Mouse (Mus musculus) adrenal gland, adult 2 months (tissue): ENCODE results near the gene Noxred1. TPM values are rescaled to one million over a fixed set of nuclear protein-coding genes. Genes with fewer than 3 reads are reported as not detected.
"Not testable (repeated sequence)": the region's sequence is repeated elsewhere in the genome, so short reads cannot be mapped to it uniquely, and the experiment has no call there.

Experiments
- DNase-seq: peaks from one replicate; pipeline ENCODE4 v3.0.0; 2021
- long read RNA-seq: library from polyadenylated mRNA; stranded (forward); transcript quantifications from one replicate; pipeline ENCODE4 v2.0.0, GENCODE M21; 2021
- polyA plus RNA-seq: library from polyadenylated mRNA; depleted of rRNA; stranded (reverse); fragments of >200 nt; gene quantifications from 2 replicates; pipeline ENCODE4 v1.2.3, GENCODE M21; 2012; rRNA removed
- total RNA-seq, 2 experiments: library from RNA; stranded (reverse); gene quantifications; 2 replicates each; pipeline ENCODE4 v1.2.3; 2021

The Noxred1 gene
- 1 to 10 TPM in 1 of 2 experiments, under 1 TPM in 1; 0.76 to 1.4 TPM for total RNA-seq
- polyA plus RNA-seq: 0.22 TPM in 1 of 2 replicates, not detected in the other
- long read RNA-seq: 0 reads

DNA sequence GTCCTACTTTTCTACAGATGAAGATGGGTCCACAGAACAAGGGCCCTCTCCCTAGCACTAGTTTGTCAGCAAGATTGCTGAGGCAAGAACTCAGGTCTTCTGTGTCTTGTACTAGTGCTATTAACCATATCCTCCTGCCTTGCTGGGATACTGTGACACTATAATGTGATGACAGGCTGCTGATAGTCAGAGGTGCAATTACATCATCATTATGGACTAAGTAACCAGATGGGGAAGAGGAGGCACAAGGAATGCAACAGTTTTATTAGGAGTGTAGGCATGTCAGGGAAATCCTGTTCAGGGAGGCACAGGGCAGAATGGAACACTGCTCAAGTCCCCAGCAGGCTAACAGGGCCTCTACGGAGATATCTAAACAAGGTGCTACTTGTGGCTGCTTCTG, at the start of gene Noxred1:
Gene Noxred1, minus strand, starts transcription at position 101 of the 400 bp plus-strand sequence.
- no peak for DNase-seq

DNA sequence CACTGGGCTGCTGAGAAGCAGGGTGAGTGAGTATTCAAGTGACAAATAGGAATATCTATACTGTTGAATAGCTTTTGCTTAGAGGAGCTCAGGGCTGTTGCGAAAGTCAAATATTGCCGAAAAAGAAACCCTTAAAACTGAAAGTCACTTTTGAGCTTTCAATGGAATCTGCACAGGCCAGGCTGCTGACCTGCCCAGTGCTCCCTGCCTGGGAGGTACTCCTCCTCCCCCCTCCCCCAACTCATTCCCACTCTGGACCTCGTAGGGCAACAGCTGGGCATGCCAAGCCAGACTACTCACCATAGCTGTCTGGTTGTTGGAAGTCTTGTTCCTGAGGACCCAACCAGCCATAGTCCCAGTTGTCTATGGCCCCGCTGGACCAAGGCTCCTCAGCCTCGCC, 46.2 kb upstream of the Noxred1 start:
- no peak for DNase-seq

DNA sequence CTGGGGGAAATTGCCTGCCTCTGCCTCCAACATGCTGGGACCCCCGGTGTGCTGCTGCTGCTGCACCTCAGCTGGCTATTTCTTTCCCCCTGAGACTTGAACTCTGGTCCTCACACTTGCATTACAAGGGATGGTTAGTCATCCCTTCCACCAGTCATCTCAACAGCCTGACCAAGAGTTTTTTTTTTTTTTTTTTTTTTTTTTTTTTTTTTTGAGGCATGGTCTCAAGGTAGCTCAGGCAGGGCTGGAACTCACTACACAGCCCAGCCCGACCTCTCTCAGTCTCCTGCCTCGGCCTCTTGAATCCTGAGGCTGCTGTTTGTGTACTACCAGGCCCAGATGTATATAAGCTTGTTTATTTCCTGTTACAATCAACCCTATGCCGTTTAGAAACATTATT, 45.7 kb upstream of the Noxred1 start:
- DNase-seq: no peak

DNA sequence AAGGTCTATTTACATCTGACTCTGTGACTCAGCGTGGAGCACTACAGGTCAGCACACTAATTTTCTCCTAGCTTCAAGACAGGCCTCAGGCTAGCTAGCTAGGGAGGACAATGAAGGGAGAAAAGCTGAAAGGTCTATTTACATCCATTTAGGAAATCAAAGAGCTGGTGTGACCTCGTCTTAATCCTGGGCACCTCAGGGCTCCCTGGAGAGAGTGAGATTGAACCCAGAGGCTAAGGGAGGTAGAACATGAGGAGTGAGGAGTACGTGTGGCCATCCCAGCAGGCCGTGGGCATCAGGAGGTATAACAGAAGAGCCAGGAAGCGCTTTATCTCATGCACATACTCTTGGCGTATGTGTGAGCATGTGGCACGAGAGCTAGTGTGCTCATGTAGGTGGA, 45.2 kb upstream of the Noxred1 start:
- DNase-seq: no peak

DNA sequence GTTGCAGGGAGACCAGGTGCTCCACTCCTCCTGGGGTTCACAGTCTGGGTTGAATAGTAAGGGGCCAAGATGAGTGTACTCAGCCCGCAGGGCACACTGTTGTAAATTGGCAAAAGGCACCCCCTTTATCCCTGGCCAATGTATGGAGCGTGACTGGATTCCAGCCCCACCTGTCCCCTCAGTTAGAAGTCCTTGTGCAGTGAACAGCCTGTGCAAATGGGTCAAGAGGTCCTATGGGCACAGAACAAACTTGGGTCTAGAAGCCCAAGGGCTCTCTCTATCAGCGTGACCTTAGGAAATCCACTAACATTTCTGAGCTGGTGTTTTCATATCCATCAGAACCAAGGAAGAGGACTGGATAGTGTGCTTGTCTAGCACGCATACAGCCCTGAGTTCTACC, 44.2 kb upstream of the Noxred1 start:
- no peak for DNase-seq

DNA sequence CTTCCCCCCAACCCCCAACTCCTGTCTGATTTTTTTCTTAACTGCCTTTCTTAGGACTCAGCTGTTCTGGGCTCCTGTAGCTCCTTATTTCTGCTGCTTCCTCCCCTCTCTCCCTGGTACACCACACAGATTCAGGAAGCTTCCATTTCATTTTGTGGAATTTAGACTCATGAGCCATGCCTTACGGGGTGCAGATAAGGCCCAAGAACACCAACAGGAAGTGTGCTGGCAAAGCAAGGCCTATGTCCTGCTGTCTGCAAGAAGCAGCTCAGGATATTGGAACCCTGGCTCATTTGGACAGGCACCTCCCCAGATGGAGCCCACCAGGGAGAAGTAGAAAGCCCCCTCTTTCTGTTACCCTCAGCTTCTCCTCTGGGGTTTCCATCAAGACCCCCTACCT, 43.2 kb upstream of the Noxred1 start:
- DNase-seq: no peak

DNA sequence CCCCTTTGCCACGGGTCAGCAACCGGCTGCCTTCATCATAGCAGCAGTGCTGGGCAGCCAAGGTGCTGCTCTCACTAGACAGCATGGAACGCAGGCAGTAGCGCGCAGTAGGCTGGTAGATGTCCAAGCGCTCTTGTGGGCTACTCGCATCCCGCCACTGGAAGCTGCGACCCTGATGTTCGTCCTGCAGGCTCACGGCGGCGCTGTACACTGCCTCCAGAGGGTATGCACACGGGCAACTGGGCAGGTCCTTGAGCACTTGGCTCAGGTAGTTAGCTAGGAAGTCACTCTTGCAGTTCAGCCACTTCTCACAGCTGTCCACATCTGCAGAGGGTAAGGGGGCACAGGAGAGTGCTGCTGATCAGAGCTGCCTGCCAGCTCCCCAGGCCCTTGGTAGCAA, 41.3 kb upstream of the Noxred1 start:
- DNase-seq: no peak

DNA sequence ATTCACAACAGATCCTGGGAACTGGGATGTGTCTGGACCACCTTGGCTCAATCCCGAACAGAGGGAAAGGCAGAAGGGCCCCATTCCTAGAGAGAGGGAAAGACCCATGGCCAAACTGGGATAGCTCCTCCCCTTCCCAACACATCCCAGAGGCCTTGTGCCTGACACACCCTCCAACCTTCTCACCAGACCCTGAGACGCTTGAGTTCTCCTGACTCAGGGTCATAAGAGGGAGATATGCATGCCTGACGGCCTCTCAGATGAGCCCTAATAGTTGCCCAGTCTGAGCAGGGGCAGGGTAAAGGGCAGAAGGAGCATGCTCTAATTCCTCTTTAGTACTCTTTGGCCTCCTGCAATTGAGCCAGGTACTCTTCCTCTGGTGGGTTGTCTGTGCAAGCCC, 40.8 kb upstream of the Noxred1 start:
- DNase-seq: peak; percentile 19

DNA sequence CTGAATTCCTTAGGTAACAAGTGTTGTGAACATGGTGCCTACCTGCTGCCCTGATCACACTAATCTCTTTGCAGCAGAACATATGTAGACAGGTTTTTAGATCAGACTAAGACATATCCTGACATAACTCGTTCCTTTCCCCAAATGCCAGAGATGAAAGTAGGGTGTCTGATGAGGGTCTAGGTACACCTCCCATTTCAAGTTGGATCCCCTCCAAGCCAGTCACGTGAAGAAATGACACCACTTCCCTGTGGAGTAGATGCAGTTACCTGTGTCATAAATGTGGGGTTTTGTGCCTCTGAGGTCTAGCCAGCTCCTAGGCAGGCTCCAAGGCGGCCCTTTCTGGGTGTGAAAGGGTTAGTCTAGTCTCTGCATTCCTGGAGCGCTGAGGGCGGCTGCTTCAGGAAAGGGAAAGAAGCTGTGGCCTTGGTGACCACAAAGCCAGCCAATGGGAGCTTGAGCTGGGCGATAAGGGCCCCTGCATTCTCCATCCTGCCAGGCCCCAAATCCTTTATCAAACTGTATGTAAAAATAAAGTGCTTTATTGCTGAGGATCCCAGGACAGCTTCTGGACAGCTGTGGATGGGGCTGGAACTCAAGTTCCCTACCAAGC, 39.7 kb upstream of the Noxred1 start:
- peak; percentile 19 for DNase-seq

DNA sequence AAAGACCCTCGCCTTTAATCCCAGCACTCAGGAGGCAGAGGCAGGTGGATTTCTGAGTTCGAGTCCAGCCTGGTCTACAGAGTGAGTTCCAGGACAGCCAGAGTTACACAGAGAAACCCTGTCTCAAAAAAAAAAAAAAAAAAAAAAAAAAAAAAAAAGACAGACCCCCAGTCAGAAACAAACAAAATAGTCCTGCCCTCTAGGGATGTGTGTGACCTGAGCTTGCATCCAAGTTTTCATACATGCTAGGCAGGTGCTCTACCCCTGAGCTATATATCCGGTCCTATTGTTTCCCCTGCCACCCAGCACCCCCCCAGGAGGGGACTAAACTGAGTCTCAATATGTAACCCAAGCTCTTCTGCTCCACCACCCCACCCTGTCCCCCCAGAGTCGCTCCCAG, 38.7 kb upstream of the Noxred1 start:
- not testable (repeated sequence) for DNase-seq

DNA sequence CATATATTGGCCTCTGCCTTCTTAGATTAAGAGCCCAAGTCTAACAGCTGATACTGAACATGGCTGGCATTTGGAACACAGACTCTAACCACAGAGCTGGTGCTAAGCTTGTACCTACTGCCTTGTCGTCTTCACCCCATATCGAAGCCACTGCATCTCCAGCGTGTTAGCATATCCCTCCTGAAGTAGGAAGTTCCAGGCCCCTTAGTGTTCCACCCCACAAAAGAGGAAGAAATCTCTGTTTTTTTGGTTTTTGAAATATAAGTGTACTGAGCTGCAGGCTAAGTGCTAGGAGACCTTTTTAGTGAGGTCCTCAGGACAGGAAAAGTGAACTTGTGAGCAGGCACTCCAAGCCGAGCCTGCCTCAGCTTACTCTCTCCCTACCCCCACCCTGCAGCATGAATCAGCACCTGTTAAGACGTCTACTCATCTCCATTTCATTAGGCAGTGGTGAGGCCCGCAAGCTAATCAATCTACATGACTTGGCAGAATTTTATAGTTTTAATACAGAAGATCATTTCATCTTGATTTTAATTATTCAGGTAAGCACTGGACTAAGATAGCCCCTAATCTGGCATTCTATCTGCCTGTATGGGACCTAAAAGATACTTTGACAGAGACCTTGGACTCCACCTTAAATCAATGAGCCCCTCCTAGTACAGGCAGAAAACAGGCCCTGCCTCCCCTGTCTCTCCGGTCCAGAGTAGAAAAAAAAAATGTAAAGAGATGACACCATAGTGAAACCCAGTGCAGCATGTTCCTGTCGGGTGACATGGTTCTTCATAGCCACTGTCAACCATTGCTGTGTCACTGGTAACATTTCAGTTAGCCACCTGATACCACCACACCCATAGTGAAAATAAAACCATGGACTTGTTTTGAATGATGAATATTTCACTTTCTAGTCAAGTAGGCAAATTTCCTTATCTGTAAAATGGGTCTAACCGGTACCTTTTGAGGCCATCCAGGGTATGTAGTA, 36.6 kb upstream of the Noxred1 start:
- no peak for DNase-seq

DNA sequence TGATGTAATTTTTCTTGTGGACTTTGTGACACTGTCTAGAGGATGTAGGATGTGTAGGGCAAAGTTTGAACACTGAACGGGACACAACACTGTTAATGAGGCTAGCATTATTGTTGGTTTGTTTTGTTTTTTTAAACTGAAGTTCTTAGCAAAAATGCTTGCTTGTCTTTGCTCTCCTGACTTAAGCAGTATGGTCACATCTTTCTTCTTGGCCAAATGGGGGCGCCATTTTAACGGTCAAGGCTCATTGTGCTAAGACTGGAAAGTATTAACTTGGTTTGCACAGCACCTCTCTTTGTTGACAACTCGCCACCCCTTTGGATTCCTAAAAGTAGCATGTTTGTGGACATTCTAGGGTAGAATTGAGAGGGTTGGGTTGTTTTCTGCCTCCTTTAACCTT, 29.1 kb upstream of the Noxred1 start:
- DNase-seq: peak; percentile 32

DNA sequence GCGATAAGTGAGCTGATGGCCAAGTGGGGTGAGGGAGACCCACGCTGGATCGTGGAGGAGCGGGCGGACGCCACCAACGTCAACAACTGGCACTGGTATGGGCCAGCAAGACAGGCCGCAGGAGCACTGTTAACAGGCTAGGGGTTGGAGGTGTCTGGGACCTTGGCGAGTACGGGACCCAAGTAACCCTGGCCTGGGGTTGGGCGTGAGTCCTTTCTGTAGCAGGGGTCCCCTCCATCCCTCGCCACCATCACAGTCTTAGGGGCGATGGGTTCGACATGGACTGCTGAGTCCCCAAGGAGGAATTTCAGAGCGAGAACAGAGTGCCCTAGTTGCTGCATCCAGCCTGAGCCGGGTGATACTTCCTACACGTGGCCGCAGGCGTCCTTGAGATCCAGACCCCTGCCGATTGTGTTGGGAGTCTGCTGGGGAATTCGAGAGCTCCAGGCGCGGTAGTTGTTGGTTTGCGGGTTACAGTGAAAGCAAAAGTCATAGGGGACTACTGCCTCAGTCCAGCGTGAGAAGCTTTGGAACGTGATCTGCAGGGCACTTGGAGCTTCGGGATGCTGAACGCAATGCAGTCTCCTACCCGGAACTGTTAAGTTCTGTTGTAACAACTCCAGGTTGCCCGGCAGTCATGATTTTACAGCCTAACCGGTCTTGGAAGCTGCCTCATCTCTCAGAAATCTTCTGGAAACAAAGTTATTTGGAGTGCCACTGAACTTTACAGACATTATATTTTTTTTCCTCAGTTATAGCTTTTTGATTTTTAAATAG, 28.5 kb upstream of the Noxred1 start:
- no peak for DNase-seq

DNA sequence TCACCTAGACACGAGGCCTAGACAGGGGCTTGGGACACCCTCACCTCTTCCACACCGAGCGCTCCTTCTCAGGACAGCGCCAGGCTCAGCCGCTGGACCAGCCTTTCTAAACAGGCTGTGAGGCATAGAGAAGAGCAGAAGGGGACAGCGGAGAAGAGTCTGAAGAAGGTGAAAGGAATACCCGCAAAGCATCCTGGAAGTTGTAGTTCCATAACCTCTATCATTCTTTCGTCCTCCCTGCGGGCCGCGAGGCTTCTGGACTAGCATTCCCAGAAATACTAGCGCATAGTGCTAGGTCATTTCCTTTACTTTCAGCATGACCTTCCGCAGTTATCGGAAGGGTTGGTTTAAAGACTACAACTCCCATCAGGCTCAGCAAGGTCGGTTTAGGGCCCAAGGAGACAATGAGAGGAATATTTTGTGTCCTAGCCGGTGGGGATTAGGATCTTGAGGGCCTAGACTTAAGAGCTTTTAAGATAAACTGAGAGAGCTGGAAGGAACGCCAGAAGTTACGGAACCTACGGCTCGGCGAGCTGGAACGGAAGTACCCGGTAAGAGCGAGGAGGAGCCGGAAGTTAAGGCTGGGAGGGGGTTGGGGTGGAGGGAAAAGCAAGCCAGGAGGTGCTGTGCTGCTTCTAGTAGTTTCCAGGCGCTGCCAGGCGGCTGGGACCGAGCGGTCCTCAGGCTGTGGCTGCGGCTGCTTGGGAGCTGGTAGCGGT, 27.7 kb upstream of the Noxred1 start, which contains the start of the genes Vipas39 and Ahsa1:
Gene Vipas39, minus strand, starts transcription at position 149 of the 719 bp plus-strand sequence.
Gene Ahsa1, plus strand, starts transcription at position 372 of the 719 bp plus-strand sequence.
- peak; percentile 92 for DNase-seq

DNA sequence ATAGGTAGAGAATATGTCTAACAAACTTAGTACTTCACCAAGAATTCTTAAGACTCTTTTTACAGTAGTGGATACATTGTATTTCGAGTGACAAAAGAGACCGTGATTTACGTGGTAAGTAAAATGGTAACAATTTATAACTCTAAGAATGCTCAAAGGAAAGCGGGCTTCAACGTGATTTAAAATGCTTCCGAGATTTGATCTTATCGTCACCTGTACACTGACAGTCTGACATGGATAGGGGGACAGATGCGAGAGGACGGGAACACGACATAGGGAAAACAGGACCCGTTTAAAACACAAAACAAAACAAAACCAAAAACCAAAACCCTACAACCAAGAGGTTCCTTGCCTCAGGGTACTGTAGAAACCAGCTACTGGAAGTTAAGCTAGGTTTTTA, 26.9 kb upstream of the Noxred1 start:
- no peak for DNase-seq

DNA sequence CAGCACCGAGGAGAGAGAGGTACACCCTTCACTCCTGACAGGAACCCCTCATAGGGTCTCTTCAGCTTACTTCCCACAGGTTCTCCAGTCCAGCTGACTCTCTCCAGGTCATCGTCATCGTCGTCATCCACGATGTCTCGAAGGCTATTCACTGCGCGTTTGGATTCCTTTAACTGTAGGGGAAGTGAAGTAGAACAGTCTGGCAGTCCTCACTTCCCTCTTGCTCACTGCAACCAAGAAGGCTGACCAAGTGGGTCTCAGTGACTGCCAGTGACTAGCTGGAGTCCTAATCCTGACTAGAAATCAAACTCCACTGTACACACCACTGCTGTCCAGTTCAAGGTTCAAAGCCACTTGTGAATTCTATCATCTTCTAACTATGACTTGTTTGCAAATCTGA, 22.0 kb upstream of the Noxred1 start:
- no peak for DNase-seq

DNA sequence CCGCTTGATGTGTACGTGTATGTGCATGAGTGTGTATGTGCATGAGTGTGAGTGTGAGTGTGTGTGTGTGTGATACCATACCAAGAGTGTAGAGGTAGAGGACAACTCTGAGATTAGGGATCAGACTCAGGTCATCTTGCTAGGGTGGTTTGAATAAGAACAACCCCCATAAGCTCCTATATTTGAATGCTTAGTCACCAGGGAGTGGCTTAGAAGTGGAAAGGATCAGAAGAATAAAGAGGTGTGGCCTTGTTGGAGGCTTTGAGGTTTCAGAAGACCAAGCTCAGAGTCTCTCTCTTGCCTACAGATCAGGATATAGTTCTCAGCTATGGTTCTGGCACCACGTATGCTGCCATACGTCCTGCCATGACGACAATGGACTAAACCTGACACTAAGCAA, 18.1 kb upstream of the Noxred1 start:
- no peak for DNase-seq

DNA sequence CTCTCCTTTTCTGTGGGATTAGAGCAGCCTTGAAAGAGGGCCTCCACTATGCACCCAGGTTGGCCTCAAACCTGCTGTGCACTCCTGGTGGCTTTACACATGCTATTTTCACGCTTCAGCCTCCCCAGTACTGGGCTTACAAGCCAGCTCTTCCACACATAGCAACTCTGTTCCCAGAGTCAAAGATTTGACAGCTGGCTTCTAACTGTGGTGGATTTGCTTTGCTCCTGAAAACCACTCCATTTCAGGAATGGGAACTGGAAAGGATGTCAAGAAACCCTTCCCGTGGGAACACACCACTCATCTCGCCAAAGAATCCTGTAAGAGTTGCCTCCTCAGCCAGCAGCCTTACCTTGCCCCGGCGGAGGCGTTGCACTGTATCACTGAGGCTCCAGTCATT, 15.3 kb upstream of the Noxred1 start:
- no peak for DNase-seq

DNA sequence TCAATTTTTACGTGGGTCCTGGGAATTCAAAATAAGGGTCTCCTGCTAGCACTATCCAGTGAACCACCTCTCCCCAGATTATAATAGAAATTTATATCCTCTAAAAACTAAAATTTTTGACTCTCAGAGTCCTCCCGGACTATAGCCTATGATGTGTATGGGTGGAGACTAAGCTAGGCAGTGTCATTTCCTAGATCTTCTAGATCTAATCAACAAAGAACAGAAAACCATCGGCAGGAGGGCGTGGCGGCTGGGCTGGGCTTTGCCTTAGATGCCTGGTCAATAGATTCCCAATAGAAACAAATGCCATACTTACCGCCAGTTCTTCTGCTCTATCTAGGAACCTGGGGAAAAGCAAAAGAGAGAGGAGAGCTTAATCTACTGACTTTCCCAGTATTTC, 11.6 kb upstream of the Noxred1 start:
- DNase-seq: no peak

DNA sequence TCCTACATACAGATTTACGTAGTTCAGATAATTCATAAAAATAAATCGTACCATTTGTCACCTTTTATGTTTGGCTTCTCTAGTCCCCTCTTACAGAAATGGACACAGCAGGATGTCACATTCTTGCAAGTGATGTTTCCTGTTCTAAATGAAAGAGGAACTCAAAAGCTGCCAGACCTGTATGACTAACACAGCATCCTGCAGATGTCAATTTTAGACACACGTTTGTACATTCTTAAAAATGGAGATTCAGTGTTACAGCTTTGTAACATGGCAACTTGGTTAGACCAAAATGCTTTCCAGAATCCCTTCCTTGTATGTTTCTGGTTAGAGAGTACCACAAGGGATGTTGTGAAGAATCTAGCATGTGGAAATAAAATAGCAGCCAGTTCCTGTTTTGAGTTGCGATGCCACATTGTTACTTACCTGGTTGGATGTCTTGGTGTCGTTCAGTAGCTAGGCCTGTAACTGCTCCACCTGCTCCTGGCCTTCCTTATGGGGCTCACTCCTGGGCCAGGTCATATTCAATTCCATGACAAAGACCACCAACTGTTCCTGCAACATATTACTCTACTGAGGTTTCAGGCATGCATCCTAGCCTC, 1.5 kb downstream of the Noxred1 start:
- DNase-seq: no peak

DNA sequence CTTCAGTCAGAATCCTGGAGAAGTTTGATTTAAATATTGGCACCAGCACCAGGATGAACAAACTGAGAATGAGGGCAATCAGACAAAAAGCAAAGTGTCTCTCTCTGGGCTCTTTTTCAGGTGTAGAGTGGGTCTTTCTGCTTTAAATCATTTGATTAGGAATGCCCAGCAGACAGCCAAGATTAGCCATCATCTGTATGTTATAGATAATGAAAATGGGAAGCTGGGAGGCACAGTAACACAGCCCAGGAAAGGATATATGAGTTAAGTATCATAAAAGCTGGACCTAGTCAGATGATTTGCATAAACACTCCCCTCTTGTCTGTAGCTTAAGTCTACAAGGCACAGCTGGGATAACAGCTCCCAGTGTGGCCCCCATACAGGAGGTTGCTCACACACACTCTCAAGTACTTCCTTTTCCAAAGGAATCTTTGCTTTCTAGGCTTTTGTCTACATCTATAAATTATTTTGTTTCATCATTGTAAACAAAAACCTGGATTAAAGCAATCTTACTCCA, 8.1 kb downstream of the Noxred1 start:
- DNase-seq: no peak
